Mouse (Mus musculus) intestine, embryonic 14.5 days (tissue): ENCODE data around the gene 1810055G02Rik. TPM values are rescaled to one million over a fixed set of nuclear protein-coding genes. Genes with fewer than 3 reads are reported as not detected.

Source experiments
- ATAC-seq: fragments of 200-750 bp; cut with Nextera tagmentation; replicated peaks from 2 replicates; pipeline ENCODE4 v1.8.0; 2017; ENCODE audit warnings: low read depth, moderate number of reproducible peaks, moderate TSS enrichment, moderate library complexity; ENCODE audit not compliant: low FRiP score, low TSS enrichment
- DNase-seq: peaks from one replicate; pipeline ENCODE4 v3.0.0-alpha.2; 2018; ENCODE audit warnings: low spot score
- H3K27ac ChIP-seq: fragments of 300-500 bp; sonication (generic); 2 replicates; pipeline ENCODE4 v1.5.1; 2014; ENCODE audit warnings: low read depth, mild to moderate bottlenecking, control low read depth
- H3K27me3 ChIP-seq: fragments of 300-500 bp; sonication (generic); replicated peaks from 2 replicates; pipeline ENCODE4 v1.6.1; 2014; ENCODE audit warnings: low read length, control low read depth; ENCODE audit not compliant: control insufficient read depth, insufficient read depth
- H3K36me3 ChIP-seq: fragments of 300-500 bp; sonication (generic); 2 replicates; pipeline ENCODE4 v1.6.1; 2014; ENCODE audit warnings: low read length, control low read depth; ENCODE audit not compliant: control insufficient read depth, insufficient read depth
- H3K4me1 ChIP-seq: fragments of 300-500 bp; sonication (generic); replicated peaks from 2 replicates; pipeline ENCODE4 v1.6.1; 2014; ENCODE audit warnings: low read length, control low read depth, mixed read lengths; ENCODE audit not compliant: control insufficient read depth, insufficient read depth
- H3K4me2 ChIP-seq: fragments of 300-500 bp; sonication (generic); 2 replicates; pipeline ENCODE4 v1.6.1; 2014; ENCODE audit warnings: low read length
- H3K4me3 ChIP-seq: fragments of 300-500 bp; sonication (generic); 2 replicates; pipeline ENCODE4 v1.5.1; 2014; ENCODE audit warnings: low read depth, low read length, control low read depth, mixed read lengths
- H3K9ac ChIP-seq: fragments of 300-500 bp; sonication (generic); 2 replicates; pipeline ENCODE4 v1.6.1; 2014; ENCODE audit warnings: mild to moderate bottlenecking, low read length
- H3K9me3 ChIP-seq: fragments of 300-500 bp; sonication (generic); 2 replicates; pipeline ENCODE4 v1.6.1; 2016; ENCODE audit warnings: low read length, control low read depth; ENCODE audit not compliant: control insufficient read depth
- WGBS: fragments of 180-500 bp; shearing (Covaris S2); extraction: QIAGEN DNeasy Blood & Tissue Kit; methylation state at CpG from one replicate; pipeline ENCODE4 v1.1.7; 2014; 5-methylcytosine and 5-hydroxymethylcytosine counted together
- polyA plus RNA-seq: library from polyadenylated mRNA; unstranded; fragments of >200 nt; fragmentation: Nextera tagmentation; extraction: Ambion mirVana; gene quantifications from 2 replicates; pipeline ENCODE4 v1.2.1, GENCODE M21; 2014

Gene 1810055G02Rik
- polyA plus RNA-seq, 1 experiment from 2014 or later = 36.4 TPM

DNA sequence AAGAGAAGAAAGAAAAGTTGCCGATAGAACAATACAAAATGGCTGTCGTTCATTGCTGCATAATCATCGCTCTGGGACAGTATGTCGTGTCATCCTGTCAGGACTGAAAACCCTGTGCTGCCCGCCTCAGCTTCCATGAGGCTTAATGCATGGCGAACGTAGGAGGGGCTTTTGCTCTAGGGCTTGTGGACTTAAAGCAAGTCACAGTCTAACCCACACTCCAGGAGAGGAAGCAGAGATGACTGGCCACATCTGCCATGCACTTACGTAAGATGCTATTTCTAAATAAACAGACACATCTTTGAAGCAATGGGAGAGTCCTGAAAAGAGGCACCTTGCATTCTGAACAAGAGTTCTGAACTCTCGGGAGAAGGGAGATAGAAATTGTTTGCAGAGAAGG lies 15.1 kb downstream of the 1810055G02Rik start:
- ATAC-seq (no peak), DNase-seq (no peak)
- H3K9ac ChIP-seq = no peak overlapping the region
- H3K36me3 ChIP-seq = 0 out of 2 replicates have a peak, but pooled peaks cover 1% of the 10 kb centered on the region
- H3K4me1 ChIP-seq = 0 out of 2 replicates have a peak, but pooled peaks cover 9% of the 10 kb centered on the region
- no peaks in the 10 kb centered on the region for H3K9me3 ChIP-seq
- 91% methylated on average over 9 of the region's 9 CpGs for WGBS
- no peak overlapping the region for H3K4me3 ChIP-seq
- H3K4me2 ChIP-seq = no peak overlapping the region
- no peaks in the 10 kb centered on the region for H3K27me3 ChIP-seq
- H3K27ac ChIP-seq = no peak overlapping the region

DNA sequence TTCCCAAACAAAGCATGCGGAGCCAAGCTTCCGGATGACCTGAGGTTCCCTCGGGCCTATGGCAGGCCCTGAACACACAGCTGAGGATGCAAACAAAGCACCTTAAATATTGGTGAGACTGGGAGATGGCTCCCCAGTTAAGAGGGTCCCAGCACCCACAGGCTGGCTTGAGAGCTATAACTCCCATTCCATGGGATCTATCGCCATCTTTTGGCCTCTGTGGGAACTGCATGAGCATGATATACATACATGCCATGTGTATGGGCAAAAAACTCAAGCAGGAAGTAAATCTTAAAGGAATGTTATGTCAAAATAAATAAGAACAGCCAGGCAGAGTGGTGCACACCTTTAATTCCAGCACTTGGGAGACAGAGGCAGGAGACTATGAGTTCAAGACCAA lies 15.8 kb downstream of the 1810055G02Rik start:
- Histone ChIP-seq H3K36me3 (no peaks in the 10 kb centered on the region), H3K9me3 (no peaks in the 10 kb centered on the region), H3K4me2 (no peak overlapping the region), H3K4me3 (no peak overlapping the region), H3K9ac (no peak overlapping the region), H3K27ac (no peak overlapping the region), H3K27me3 (no peaks in the 10 kb centered on the region), H3K4me1 (0 out of 2 replicates have a peak, but pooled peaks cover 6% of the 10 kb centered on the region)
- 72% methylated on average over 4 of the region's 4 CpGs for whole genome bisulfite sequencing
- ATAC-seq (no peak), DNase-seq (peak; percentile 75)

GRCm38 (mm10) chr19:3724779-3725178 lies 16.7 kb downstream of the 1810055G02Rik start:
- no peaks in the 10 kb centered on the region for H3K4me1 ChIP-seq
- no peaks in the 10 kb centered on the region for H3K36me3 ChIP-seq
- H3K4me2 ChIP-seq = no peak overlapping the region
- WGBS = 16% methylated on average over 1 of the region's 1 CpGs
- no peak overlapping the region for H3K9ac ChIP-seq
- no peak overlapping the region for H3K27ac ChIP-seq
- H3K9me3 ChIP-seq = no peaks in the 10 kb centered on the region
- ATAC-seq (no peak), DNase-seq (peak; percentile 66)
- H3K4me3 ChIP-seq = no peak overlapping the region
- no peaks in the 10 kb centered on the region for H3K27me3 ChIP-seq

- no peaks in the 10 kb centered on the region for H3K36me3 ChIP-seq
- H3K4me3 ChIP-seq = no peak overlapping the region
- no peaks in the 10 kb centered on the region for H3K27me3 ChIP-seq
- no peak overlapping the region for H3K9ac ChIP-seq
- no peak overlapping the region for H3K4me2 ChIP-seq
- 68% methylated on average over 2 of the region's 2 CpGs for WGBS
- ATAC-seq (no peak), DNase-seq (no peak)
- no peak overlapping the region for H3K27ac ChIP-seq
- no peaks in the 10 kb centered on the region for H3K9me3 ChIP-seq
- H3K4me1 ChIP-seq = no peaks in the 10 kb centered on the region
These were observed 20.8 kb downstream of the 1810055G02Rik start for GRCm38 (mm10) chr19:3728901-3729300.

- Histone ChIP-seq H3K4me2 (no peak overlapping the region), H3K27me3 (no peaks in the 10 kb centered on the region), H3K36me3 (no peaks in the 10 kb centered on the region), H3K9ac (no peak overlapping the region), H3K4me1 (no peaks in the 10 kb centered on the region), H3K4me3 (no peak overlapping the region), H3K27ac (no peak overlapping the region), H3K9me3 (no peaks in the 10 kb centered on the region)
- ATAC-seq (no peak), DNase-seq (no peak)
- 77% methylated on average over 7 of the region's 7 CpGs for WGBS
These were observed 22.9 kb downstream of the 1810055G02Rik start for GRCm38 (mm10) chr19:3730781-3731646.

- H3K4me2 ChIP-seq = no peak overlapping the region
- H3K9ac ChIP-seq = no peak overlapping the region
- no peak for DNase-seq
- no peaks in the 10 kb centered on the region for H3K36me3 ChIP-seq
- no peaks in the 10 kb centered on the region for H3K9me3 ChIP-seq
- WGBS = 87% methylated on average over 3 of the region's 3 CpGs
- no peak overlapping the region for H3K27ac ChIP-seq
- H3K27me3 ChIP-seq = no peaks in the 10 kb centered on the region
- no peak for ATAC-seq
- no peaks in the 10 kb centered on the region for H3K4me1 ChIP-seq
- H3K4me3 ChIP-seq = no peak overlapping the region
These were observed 27.9 kb downstream of the 1810055G02Rik start for GRCm38 (mm10) chr19:3736001-3736400.

DNA sequence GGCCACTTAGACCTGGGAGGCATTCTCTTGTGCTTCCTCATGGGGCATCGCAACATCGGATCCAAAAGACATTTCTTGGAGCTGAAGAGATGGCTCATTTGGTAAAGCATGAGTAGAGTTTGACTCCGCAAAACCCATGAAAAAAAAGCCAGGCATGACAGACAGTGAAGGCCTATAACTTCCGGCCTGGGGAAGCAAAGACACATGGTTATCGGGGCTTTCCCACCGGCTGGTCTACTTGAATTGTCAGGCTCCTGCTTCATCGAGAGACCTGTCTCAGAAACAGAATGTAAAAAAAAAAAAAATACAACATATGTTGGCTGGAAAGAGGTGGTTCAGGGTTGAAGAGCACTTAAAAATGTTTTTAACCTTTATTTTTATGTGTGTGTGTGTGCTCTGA lies 31.6 kb downstream of the 1810055G02Rik start:
- no peak overlapping the region for H3K27ac ChIP-seq
- H3K4me3 ChIP-seq = no peak overlapping the region
- H3K9me3 ChIP-seq = no peaks in the 10 kb centered on the region
- H3K27me3 ChIP-seq = no peaks in the 10 kb centered on the region
- peaks cover 8% of the 10 kb centered on the region; the same call in 1 of the 2 replicates for H3K4me1 ChIP-seq
- WGBS = 91% methylated on average over 7 of the region's 7 CpGs
- H3K9ac ChIP-seq = no peak overlapping the region
- DNase-seq (no peak), ATAC-seq (no peak)
- no peak overlapping the region for H3K4me2 ChIP-seq
- H3K36me3 ChIP-seq = no peaks in the 10 kb centered on the region

- ATAC-seq (no peak; the same call in 1 of the 2 replicates), DNase-seq (no peak)
- Histone ChIP-seq H3K4me2 (no peak overlapping the region), H3K9me3 (no peaks in the 10 kb centered on the region), H3K4me3 (no peak overlapping the region), H3K36me3 (no peaks in the 10 kb centered on the region), H3K4me1 (peaks cover 8% of the 10 kb centered on the region; the same call in 1 of the 2 replicates), H3K27me3 (no peaks in the 10 kb centered on the region), H3K9ac (no peak overlapping the region), H3K27ac (no peak overlapping the region)
- 34% methylated on average over 4 of the region's 4 CpGs for WGBS
These were observed 34.6 kb downstream of the 1810055G02Rik start for GRCm38 (mm10) chr19:3742716-3743115.
